Mouse (Mus musculus) thymus, postnatal 36 days (tissue): Measurements from ENCODE around the gene Ghrl.
"Not testable (repeated sequence)": the region's sequence is repeated elsewhere in the genome, so short reads cannot be mapped to it uniquely, and the experiment has no call there.

Experiments
- DNase-seq, 2 experiments: peaks; one replicate each; pipeline ENCODE4 v3.0.0; 2022; ENCODE audit warnings: mixed read lengths in 2 of 2

The Ghrl gene

DNA sequence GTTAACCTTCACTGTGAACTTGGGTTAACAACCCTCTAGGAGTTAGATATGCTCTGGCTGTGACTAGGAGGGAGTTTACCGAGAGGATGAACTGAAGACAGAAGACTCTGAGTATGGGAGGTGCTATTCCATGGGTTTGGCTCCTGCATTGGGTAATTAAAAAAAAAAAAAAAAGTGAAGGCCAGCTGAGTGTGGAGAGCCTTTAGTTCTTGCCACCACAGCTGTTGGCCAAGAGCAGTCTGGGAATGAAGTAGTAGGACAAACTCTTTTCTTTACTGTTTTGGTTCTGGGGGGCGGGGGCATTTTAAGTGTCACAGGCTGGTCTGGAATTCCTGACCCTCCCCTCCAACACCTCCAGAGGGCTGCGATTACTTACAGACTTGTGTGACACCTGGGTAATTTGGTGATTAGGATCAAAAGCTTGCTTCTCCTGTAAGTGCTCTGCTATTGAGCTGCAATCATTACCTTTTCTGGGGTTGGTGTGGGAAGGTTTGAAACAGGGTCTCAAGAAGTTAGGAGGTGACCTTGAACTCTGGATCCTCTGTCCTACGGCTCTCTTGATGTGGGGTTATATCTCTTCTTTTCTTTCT lies 23.8 kb downstream of the Ghrl start:
- DNase-seq, result peak in 1 of 2 experiments; percentile 11

DNA sequence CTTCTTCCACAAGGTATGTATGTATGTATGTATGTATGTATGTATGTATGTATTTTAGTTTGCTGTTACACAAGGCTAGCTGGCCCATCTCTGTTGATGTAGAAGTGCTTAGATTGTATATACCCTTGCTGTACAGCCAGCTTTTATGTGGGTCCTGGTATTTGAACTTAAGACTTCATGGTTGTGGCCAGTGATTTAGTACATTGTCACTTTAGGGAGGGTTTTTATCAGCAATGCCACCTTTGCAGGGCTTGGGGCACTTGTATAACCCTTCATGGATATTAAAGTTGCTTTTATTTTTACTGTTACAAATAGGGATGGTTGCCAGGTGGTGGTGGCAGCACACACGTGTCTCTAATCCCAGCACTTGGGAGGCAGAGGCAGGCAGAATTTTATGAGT lies 24.5 kb downstream of the Ghrl start:
- no peak for DNase-seq

DNA sequence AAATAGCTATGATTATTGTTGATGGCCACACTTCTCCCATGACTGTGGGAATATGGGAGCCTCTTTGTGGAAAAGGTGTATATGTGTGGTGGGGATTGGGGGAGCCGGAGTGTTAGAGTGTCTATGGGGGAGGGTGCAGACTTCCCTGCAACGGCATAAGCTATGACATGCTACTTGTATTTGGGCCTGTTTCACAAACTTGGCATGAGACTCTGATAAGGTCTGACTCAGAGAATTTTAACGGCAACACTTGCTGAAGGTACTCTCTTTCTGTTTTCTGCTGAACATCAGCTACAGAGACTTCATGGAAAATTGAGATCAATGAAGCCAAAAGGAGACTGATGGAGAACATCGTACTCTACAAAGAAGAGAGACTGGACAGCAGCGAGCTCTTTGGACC lies 26.3 kb downstream of the Ghrl start:
- no peak for DNase-seq

GRCm38 (mm10) chr6:113692661-113693133 lies 27.0 kb downstream of the Ghrl start:
- DNase-seq, result no peak

DNA sequence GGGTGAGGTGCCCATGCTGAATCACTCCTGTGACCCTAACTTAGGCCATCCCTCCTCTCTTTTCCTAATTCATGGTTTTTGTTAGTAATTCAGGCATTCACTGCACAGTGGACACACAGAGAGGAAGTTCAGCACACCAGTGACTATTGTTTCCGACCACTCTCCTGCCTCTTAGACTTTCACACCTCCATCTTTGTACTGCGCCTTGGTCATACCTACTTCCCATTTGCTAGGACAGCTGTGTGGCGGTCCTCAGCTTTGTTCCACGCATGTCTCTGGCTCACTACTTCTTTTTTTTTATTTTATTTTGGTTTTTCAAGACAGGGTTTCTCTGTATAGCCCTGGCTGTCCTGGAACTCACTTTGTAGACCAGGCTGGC lies 28.6 kb downstream of the Ghrl start:
- no peak for DNase-seq

DNA sequence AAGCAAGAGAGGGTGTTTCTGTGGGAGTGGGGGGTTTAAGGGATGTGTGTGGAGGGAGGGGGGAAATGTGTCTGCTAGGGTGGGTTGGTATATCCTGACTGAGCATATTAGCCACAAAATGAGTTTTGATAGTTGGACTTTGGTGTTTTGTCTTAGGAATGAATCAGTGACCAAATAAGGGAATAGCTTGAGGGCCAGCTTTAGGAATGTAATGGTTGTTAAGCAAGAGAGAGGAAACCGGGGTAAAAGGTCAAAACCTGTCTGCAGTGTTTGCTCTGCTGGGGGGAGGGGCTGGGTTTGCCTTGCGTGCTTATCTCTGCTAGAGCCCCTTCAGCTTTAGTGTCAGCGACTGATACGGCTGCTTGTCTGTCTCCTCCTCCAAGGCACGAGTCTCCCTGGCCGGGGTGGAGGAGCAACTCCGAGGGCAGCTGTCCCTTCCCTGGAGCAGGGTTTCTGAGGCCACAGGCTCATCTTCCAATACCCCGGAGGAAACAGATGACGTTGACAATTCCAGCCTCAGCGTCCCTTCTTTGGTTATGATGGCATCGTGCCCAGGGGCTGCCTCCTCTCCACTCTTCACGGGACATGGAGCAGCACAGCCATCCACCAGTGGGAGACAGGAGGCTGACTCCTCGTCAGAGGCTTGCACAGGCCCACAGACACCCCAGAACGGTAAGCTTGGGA lies 29.1 kb downstream of the Ghrl start:
- peak in 1 of 2 experiments; percentile 34 for DNase-seq

DNA sequence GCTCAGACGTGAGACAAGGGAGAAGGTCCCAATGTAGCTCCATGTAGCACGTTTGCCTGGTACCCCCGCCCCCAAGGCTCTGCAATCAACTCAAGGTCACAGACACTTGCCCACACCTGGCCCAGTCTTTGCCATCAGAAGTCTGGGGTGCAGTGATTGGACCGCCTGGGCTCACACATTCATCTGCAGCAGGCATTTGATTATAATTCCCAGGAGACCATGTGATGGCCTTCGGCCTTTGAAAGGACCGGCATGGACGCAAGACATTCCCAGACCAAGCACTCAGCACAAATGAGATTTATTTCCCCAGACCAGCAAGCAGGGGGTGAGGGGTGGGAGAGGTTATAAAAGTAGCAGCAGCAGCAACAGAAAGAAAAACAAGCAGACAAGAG lies 29.7 kb downstream of the Ghrl start:
- DNase-seq, result no peak

DNA sequence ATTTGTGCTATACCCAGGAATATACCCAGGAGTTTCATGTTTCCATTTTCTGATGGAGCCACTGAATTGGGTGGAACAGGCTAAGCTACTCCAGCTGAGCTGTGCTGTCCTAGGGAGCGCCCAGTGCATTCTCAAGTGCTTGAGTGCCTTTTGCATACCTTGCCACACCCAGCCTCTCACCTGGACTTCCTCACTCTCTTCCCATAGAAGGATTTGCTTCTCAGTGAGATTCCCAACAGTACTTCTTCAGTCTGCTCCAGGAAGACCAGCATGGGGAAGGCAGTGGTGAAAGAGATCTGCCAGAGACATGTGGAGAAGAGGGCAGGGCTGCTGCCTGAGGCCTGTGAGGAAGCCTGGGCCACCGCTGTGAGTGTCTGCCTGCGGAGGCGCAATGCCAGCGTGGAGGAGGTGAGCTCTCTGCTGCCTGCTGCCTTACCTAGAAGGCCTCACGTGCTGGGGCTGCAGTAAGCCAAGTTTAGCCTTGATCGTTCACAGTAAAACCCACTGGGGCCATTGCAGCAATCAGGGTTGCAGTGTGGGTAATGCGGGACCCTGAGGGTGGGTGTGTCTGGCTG lies 33.0 kb downstream of the Ghrl start:
- DNase-seq, result no peak

GRCm38 (mm10) chr6:113683081-113683825 lies 36.4 kb downstream of the Ghrl start:
- DNase-seq, result no peak

- peak; percentile 87 to 92 for DNase-seq
Measured at GRCm38 (mm10) chr6:113681271-113681670, 38.4 kb downstream of the Ghrl start.

DNA sequence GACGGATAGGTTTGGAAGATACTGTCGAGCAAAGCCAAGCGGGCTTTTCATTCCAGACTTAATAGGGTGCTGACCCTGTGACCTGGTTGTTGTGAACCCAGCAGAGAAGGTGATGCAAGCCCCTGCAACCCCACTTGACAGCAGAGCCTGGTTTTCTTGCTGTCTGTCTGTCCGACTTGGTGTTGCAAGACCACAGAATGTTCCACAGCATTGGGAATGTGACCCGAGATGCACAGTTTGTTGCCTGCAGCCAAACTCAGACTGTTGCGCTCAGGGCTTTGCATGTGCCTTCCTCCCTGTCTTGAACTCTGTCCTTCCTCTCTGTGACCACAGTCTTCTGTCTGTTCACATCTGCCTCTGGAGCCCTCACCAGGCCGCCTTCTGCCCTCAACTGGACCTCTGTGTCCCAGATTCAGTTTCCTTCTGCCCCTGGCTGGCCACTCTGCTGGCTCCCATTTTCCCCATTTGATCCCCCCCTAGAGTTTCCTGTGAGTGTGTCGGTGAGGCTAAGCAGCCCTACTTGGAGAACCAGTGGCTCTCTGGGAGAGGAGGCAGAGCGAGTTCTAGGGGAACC lies 39.6 kb downstream of the Ghrl start:
- no peak for DNase-seq

- DNase-seq, result no peak
Measured at GRCm38 (mm10) chr6:113678246-113679012, 41.3 kb downstream of the Ghrl start.

- no peak for DNase-seq
Measured at GRCm38 (mm10) chr6:113677070-113677734, 42.5 kb downstream of the Ghrl start.

DNA sequence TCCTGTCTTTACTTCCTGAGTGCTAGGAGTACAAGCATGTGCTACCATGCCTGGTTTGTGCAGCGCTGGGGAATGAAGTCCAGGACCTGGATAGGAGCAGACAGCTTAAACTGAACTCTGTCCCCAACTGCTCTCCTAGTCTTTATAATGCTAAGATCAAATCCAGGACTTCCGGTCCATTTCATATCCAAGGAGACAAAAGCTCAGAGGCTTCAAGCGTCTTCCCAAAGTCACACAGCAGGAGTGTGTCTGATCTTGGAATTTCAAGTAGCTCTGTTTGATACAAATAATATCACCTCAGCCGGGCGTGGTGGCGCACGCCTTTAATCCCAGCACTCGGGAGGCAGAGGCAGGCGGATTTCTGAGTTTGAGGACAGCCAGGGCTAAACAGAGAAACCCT lies 43.7 kb downstream of the Ghrl start:
- DNase-seq, result no peak

- DNase-seq, result no peak
Measured at GRCm38 (mm10) chr6:113675234-113675633, 44.4 kb downstream of the Ghrl start.

GRCm38 (mm10) chr6:113672989-113673388 lies 46.7 kb downstream of the Ghrl start:
- no peak for DNase-seq

DNA sequence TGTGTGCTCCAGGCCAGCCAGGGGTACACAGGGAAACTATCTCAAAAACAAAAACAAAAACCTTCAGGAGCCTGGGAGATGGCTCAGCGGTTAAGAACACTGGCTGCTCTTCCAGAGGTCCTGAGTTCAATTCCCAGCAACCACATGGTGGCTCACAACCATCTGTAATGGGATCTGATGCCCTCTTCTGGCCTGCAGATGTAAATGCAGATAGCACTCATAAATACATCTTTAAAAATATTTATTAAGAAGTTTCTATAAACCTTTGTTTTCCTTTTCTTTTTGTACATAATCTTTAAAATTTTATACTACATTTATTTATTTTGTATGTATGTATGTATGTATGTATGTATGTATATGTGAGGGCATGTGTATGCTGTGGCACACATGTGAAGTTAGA lies 47.7 kb downstream of the Ghrl start:
- DNase-seq, result not testable (repeated sequence)

- DNase-seq, result peak; percentile 44 to 69
Measured at GRCm38 (mm10) chr6:113669821-113670220, 49.9 kb downstream of the Ghrl start.

GRCm38 (mm10) chr6:113668287-113669154 lies 51.2 kb downstream of the Ghrl start:
- peak; percentile 54 to 61 for DNase-seq

GRCm38 (mm10) chr6:113667611-113668122 lies 52.0 kb downstream of the Ghrl start:
- no peak for DNase-seq
